Mouse (Mus musculus) left cerebral cortex, postnatal 25 days (tissue): ENCODE results near the gene Abca3. TPM values are rescaled to one million over a fixed set of nuclear protein-coding genes. Genes with fewer than 3 reads are reported as not detected.
"Not testable (repeated sequence)": the region's sequence is repeated elsewhere in the genome, so short reads cannot be mapped to it uniquely, and the experiment has no call there.

Source experiments
- DNase-seq, 2 experiments: peaks; one replicate each; pipeline ENCODE4 v3.0.0; 2022; ENCODE audit warnings: low spot score in 2 of 2, mixed read lengths in 1 of 2
- intact Hi-C: fragments of 180-260 bp; cut with DNase I; formaldehyde crosslinking; loops from one replicate; pipeline ENCODE4 v1.15.1; 2025
- total RNA-seq, 2 experiments: library from RNA; stranded (reverse); gene quantifications; 2 replicates each; pipeline ENCODE4 v1.2.3; 2021

Gene Abca3
- total RNA-seq, 2 experiments from 2014 or later, result 78.7 to 81.7 TPM

DNA sequence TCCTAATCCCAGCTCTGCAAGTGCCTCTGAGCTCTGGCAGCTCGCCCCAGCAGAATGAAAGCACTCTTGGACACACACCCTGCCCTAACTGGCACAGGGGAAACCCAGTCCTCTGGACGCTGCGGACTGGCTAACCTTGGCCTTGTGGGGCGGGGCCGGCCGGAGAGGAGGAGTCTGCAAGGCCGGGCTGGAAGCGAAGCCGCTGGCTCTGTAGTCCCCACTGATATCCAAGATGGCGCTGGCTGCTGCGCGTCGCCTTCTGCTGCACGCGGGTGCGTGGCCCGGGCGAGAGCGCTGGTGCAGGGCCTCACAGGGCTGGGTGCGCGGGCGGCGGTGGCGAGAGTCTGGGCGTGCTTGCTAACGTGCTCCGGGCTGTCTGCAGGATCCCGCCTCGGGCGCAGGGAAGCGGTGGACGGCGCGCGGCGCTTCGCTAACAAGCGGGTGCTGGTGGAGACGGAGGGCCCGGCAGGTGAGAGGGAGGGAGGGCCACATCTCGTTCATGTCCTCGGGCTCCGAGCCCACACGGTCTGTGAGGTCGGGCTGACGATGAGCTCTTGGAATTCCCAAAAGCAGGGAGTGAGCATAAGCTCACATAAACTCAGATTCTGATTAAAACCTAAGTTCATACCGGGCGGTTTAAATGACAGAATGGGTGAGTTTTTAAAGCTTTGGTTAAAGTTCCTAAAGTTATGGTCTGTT lies 74.9 kb downstream of the Abca3 start, which contains the start of gene Eci1:
Gene Eci1 (plus strand): TSS at position 171 of the 699 bp plus-strand sequence.
- intact Hi-C loops, result no loop called here

DNA sequence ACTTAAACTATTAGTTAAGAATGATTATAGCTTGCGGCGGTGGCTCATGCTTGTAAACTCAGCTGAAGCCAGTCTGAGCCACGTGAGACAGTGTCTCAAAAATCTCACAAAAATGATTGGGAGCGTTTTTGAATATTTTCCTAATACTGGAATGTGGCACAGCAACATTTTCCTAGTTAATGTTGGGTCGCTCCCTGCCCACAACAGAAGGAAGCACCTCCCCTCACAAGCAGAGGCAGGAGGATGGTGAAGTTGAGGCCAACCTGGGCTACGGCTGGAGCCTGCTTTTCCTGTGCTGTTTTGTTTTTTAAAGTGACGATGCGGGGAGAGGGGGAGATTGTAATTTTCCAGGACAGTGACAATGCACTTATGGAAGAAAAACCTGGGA lies 75.4 kb downstream of the Abca3 start:
- DNase-seq, result no peak

More for the DNA sequence above, 74.9 kb downstream of the Abca3 start, which contains the start of gene Eci1:
- peak; percentile 88 to 93 for DNase-seq

DNA sequence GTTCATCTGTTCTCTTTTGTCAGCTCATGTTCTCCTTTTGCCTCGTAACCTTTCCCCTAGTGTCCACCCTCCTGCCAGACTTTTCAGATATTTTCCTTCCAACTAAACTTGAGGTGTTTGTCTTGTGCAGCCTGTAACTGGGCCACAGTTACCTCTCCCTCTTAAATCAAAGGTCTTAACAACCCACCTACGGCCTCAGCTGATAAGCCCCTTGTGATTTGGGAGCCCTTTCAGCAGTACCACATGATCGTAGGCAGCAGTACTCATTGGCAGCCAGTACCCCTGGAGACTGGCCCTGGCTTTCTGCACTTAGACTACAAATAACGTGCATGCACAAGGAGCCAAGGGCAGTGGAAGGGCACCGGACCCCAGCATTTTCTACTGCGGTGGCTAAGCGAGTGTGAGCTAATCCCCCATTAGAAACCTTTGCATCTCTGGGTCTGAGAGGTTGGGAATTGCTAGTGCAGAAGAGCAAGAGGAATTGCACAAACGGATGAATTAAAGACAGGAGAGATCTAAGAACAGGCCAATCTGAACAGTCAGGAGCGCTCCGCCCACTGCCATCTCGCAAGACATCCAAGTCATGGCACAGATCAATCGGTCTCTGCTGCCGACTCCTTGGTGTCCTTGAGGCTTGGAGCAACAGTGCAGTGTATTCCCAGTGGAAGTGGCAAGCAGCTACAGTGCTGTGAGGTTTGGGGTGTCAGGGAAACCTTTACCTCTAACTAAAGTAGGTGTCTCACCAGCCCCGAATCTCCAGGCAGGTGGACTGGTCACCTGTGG lies 77.6 kb downstream of the Abca3 start:
- intact Hi-C loops, result no loop called here
- no peak for DNase-seq

More for the DNA sequence above, 75.4 kb downstream of the Abca3 start:
- intact Hi-C loops, result no loop called here

DNA sequence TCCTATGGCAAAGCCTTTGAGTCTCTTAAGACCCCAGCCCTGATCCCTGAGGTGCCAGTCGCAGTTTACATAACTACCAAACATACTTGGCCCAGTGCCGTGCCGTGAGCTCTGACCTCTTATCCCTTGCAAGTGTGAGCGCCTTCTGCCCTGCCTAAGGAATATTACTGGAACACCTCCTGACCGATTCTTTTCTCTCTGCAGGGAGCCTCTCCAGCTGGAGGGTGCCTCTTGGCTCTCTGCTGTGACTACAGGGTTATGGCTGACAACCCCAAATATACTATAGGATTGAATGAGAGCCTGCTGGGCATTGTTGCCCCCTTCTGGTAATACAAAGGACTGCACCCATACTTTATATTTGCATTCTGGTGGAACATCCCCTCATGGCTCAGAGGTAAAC lies 85.3 kb downstream of the Abca3 start:
- peak in 1 of 2 experiments; percentile 50 for DNase-seq
- intact Hi-C loops, result no loop called here

DNA sequence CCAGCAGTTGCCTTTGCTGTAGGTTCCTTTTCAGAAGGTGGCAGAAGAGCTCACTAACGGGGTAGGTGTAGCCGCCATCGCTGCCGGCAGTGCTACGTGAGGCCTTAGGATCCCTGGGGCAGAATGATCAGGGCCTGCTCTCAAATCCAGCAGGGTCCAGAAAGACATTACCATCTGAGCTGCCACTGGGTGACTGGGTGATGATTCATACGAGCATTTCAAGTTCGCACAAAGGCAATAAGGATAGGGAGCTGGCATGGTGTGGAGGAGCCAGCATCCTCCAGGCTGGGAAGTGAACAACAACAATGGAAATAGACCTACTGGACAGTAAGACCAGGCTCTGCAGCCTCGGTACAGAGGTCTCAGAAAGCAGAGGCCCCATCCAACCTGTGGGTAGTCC lies 88.6 kb downstream of the Abca3 start:
- DNase-seq, result no peak
- intact Hi-C loops, result no loop called here

DNA sequence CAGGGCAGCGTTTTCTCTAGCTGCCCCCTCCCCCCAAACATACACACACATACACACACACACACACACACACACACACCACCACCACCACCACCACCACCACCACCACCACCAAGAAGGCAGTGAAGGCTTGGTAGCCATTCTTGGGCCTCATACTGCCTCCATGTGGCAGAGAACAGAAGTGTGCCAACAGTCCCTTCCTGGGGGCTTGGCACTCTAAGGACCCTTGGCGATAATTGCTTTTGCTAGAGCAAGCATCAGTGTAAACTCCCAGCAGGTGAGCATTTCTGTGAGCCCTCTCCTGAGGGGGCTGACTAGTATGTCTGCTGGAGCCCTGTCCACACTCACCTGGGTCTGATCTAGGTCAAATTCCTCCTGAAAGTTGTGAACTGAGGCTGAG lies 89.4 kb downstream of the Abca3 start:
- intact Hi-C loops, result no loop called here
- DNase-seq, result no peak

DNA sequence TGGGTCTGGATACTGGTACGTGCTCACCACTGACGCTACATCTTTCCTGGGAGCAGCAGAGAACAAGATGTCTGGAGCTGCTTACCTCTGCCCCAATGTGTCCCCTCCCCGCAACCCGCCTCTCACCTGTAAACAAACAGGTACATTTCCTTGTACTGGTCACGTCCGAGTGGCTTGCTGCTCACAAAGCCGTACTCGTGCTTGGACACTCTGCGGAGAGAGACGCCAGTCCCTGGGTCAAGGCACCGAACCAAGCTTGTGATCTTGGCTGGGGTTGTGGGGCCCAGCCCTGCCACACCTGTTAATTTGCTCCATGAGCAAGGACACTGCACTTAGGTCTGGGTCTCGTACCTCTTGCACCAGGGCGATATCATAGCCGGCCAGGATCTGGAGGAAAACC lies 90.4 kb downstream of the Abca3 start:
- intact Hi-C loops, result no loop called here

DNA sequence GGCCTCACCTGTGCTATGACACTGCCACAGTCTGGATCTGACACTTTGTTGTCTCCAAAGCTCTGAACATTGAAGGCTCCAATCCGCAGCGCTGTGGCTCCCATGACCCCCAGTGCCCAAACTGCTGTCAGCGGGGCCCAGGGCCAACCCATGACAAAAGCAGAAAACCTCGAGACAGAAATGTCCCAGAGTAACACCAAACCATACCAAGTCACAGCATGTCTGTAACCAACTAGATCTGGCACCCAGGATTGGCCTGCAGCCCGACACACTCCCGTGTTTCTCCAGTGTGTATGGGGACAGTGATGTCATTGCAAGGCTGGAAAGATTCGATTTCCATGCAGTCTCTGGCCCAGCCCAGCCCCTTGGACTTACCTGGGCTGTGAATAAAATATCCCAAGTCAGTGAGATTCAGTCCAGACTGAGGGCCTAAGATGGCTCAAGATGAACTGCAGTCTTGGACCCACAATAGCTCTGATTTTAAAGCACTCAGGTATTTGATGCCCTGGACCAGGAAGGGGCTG lies 90.9 kb downstream of the Abca3 start, which contains the start of gene Dnase1l2:
Gene Dnase1l2 (minus strand): TSS at position 474 of the 524 bp plus-strand sequence.
- intact Hi-C loops, result no loop called here
- no peak for DNase-seq

More for the DNA sequence above, 90.4 kb downstream of the Abca3 start:
- DNase-seq, result no peak

DNA sequence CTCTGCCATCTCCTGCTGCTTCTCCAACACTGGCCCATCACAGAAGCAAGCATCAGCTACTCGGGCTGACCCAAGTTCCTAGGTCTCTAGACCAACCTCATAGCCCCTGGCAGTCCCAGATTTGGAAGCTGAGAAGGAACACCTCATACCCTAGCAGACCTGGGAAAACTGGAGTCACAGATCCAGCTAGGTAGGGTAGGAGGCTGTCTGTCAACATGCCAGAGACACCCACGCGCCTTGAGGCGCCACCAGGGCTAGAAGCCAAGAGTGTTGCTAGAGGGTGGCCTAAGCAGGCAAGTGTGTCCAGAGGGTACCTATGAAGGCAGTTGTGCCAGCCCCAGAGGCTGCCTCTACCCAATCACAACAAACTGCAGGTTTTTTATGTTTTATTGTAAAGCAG lies 91.7 kb downstream of the Abca3 start:
- intact Hi-C loops, result no loop called here
- peak in 1 of 2 experiments; percentile 63 for DNase-seq

DNA sequence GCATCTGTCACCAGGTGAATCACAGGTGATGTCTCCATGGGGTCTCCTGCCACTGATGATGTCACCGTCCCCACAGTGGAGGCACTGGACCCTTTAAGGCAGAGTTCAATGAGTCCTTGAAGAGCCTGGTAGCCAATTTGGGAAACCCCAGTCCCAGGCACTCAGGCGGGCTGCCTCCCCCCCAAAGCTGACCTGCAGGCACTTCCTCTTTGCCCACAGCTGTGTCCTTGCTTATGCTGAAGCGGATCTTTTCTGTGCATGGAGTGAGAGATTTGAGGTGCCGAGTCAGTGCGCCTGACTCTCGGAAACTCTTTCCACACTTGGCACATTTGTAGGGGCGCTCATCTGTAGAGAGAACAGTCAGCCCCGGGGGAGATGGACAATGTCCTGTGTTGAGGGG lies 94.8 kb downstream of the Abca3 start:
- intact Hi-C loops, result no loop called here
- no peak for DNase-seq

DNA sequence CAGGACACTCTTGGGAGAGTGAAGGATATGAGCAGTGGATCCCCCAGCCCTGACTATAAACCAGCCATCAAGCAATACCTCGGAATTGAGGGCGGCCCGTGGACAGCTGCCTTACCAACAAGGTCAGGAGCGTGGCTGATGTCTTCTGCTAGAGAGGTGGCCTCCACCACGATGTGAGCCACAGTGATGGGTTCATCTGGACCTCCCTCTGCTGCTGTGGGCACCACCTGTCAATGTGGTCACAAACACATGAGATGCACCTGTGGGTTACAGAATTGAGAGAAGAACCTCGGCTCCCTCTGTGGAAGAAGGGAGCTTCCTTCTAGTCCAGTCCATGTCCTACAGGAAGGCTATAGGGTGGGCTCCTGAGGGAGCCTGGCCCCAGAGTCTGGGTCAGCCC lies 97.8 kb downstream of the Abca3 start:
- DNase-seq, result no peak
- intact Hi-C loops, result no loop called here

DNA sequence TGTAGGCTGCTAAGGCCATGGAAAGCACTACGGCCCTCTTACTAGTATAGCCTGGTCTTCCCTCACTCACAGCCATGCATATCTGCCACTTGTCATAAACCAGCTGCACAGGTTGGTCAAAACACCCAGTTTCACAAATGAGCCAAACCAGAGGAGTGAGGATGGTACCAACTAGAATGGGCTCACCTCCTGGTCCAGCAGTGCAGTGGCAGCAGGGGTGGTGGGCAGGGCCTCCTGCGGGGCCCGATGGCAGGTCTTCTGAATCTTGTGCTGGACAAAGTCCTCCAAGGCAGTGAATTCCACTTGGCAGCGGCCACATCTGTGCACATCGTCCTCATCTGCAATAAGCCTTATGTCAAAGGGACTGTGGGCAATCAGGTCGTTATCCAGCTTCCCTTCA lies 99.5 kb downstream of the Abca3 start:
- intact Hi-C loops, result loop anchor here (5.0 kb wide), 1 partner anchor 34 kb away; no protein-coding TSS in a partner anchor

DNA sequence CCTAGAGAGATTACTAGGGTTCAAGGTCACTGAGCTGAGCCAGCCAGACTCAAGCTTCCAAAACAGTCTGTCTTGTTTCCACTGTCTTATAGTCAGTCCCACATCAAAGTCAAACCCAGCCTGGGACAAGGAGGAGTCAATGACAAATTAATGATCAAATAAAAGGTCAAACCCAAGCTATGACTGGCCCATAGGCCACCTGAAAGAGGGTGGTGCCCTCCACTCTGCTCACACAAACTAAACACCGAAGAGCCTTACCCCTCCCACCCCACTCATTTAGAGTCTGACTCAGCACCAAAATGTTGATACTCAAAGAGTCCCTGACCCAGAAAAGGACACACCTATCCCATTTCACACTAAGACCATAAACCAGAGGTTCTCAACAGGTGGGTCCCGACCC lies 101.6 kb downstream of the Abca3 start:
- DNase-seq, result no peak
- intact Hi-C loops, result loop anchor here (5.0 kb wide), 1 partner anchor 36 kb away; no protein-coding TSS in a partner anchor

More for the DNA sequence above, 99.5 kb downstream of the Abca3 start:
- DNase-seq, result no peak

DNA sequence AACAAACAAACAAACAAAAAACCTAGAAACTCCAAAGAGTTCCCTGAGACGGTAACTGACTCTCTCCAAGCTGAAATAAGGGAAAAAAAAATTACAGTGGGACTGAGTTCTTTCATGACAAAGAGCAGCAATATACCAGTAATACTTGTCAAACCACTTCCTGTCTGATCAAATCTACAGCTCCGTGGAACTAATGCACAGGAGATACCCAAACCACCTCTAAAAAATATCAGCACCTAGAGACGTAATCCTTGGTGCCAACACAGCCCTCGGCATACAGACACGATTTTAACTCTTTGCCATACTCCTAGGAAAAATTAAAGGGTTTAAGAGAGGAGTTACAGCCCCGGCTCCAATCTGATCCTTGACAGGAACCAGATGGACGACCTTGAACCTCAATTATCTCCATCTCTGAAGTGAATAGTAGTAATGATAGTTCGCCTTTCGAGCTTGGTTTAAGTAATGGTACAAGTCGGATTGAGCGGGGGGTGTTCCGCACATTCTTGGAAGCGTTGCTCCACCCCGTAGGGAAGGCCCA lies 102.5 kb downstream of the Abca3 start:
- DNase-seq, result no peak
- intact Hi-C loops, result loop anchor here (5.0 kb wide), 1 partner anchor 37 kb away; no protein-coding TSS in a partner anchor

DNA sequence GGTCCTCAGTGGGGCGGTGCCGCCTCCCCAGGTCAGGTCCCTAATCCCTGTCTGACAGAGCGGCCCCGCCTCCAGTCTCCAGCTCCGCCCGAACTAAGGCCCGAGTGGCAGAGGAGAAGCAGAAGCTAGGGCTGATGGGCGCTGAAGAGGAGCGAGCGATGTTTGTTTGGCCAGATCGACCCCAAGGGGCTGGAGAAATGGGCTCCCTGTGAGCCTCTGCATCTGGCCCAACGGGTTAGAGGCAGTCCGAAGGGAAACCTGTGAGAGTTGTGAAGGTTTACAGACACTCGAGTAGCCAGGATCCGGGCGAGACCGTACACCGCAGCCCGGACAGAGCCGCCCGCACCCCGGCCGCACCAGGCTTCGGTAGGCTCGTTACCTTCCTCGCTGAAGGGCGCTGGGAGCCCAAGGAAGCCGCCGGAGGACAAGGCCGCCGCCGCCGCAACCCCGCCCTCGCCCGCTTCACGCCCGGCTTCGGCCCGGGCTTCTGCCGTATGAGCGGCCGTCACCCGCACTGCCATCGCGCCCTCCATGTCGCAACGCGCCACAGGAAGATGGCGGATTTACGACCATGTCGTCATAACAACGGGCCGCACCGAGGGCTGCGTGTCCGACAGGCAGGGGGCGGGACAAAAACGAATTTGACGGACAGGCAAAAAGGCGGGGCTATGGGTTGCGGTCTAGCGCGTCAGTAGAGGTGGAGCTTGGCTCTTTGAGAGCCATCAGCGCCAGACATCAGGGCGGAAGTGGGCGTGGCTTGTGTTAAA lies 103.2 kb downstream of the Abca3 start:
- DNase-seq, result peak; percentile 98 to 100
- intact Hi-C loops, result loop anchor here (5.0 kb wide), 1 partner anchor 38 kb away; no protein-coding TSS in a partner anchor

DNA sequence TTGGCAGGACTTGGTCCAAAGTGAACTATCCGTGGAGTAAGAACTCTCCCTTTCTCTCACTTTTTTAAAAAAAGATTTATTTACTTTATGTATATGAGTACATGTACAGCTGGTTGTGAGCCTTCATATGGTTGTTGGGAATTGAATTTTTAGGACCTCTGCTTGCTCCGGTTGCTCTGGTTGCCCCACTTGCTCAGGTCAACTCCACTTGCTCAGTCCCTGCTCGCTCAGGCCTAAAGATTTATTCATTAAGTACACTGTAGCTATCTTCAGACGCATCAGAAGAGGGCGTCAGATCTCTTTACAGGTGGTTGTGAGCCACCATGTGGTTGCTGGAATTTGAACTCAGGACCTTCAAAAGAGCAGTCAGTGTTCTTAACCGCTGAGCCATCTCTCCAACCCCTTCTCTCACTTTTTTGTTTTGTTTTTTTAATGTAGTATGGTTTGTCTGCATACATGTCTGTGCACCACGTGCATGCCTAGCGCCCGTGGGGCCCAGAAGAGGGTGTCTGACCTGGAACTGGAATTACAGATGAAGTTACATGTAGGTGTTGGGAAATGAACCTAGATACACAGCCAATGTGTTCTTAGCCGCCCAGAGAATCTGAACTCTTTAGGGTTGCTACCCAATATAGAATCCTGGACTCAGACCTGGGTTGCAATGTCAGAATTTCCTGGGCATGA lies 103.9 kb downstream of the Abca3 start:
- intact Hi-C loops, DNase-seq: not testable (repeated sequence)
